Mouse (Mus musculus): ENCODE measurements around the gene Phactr1. TPM values are rescaled to one million over a fixed set of nuclear protein-coding genes. Genes with fewer than 3 reads are reported as not detected.
A peak's percentile ranks its signal among the peaks of the same experiment; 100 is the strongest.

Phactr1 gene
- polyA plus RNA-seq, 1 experiment from 2014 or later: 25.7 TPM

GRCm38 (mm10) chr13:42884033-42884724 lies 203.8 kb downstream of the Phactr1 start:
- Histone ChIP-seq H3K4me3 (replicated peaks) (no peak overlapping the region), H3K27ac (0 out of 2 replicates have a peak overlapping the region, but pooled peaks have one; percentile 15), H3K9ac (no peak overlapping the region), H3K36me3 (no peaks in the 10 kb centered on the region), H3K4me2 (peak overlapping the region; percentile 30), H3K9me3 (replicated peaks) (no peaks in the 10 kb centered on the region), H3K27me3 (no peaks in the 10 kb centered on the region), H3K4me1 (peaks cover 13% of the 10 kb centered on the region)
- 30% methylated on average over 14 of the region's 14 CpGs for WGBS
- 0 out of 2 replicates have a peak, but pooled peaks have one; percentile 25 for ATAC-seq (replicated peaks; ENCODE audit: low FRiP score)

- Histone ChIP-seq H3K27me3 (no peaks in the 10 kb centered on the region), H3K4me3 (replicated peaks) (no peak overlapping the region), H3K4me2 (no peak overlapping the region), H3K36me3 (no peaks in the 10 kb centered on the region), H3K4me1 (peaks cover 13% of the 10 kb centered on the region), H3K9ac (no peak overlapping the region), H3K27ac (no peak overlapping the region), H3K9me3 (replicated peaks) (no peaks in the 10 kb centered on the region)
- WGBS: 25% methylated on average over 1 of the region's 1 CpGs
- no peak for ATAC-seq (replicated peaks; ENCODE audit: low FRiP score)
Measured at GRCm38 (mm10) chr13:42884725-42885115, 204.3 kb downstream of the Phactr1 start.

- Histone ChIP-seq H3K9ac (no peak overlapping the region), H3K27ac (no peak overlapping the region), H3K36me3 (no peaks in the 10 kb centered on the region), H3K9me3 (replicated peaks) (no peaks in the 10 kb centered on the region), H3K4me3 (replicated peaks) (no peak overlapping the region), H3K27me3 (no peaks in the 10 kb centered on the region), H3K4me2 (no peak overlapping the region), H3K4me1 (peaks cover 24% of the 10 kb centered on the region)
- WGBS: 88% methylated on average over 5 of the region's 5 CpGs
- no peak for ATAC-seq (replicated peaks; ENCODE audit: low FRiP score)
Measured at GRCm38 (mm10) chr13:42887701-42888100, 207.3 kb downstream of the Phactr1 start.

- no peak overlapping the region; the same call in 1 of the 2 replicates for H3K4me2 ChIP-seq
- H3K4me1 ChIP-seq: peaks cover 15% of the 10 kb centered on the region
- no peak overlapping the region for H3K4me3 ChIP-seq (replicated peaks)
- no peak for ATAC-seq (replicated peaks; ENCODE audit: low FRiP score)
- no peaks in the 10 kb centered on the region for H3K36me3 ChIP-seq
- no peak overlapping the region for H3K9ac ChIP-seq
- WGBS: 45% methylated on average over 12 of the region's 12 CpGs
- H3K27me3 ChIP-seq: no peaks in the 10 kb centered on the region
- H3K27ac ChIP-seq: no peak overlapping the region
- no peaks in the 10 kb centered on the region for H3K9me3 ChIP-seq (replicated peaks)
Measured at GRCm38 (mm10) chr13:42889516-42890474, 209.4 kb downstream of the Phactr1 start.

GRCm38 (mm10) chr13:42890651-42891050 lies 210.2 kb downstream of the Phactr1 start:
- Histone ChIP-seq H3K36me3 (no peaks in the 10 kb centered on the region), H3K27ac (no peak overlapping the region), H3K9me3 (replicated peaks) (no peaks in the 10 kb centered on the region), H3K4me1 (peaks cover 11% of the 10 kb centered on the region; the same call in 1 of the 2 replicates), H3K4me3 (replicated peaks) (no peak overlapping the region), H3K9ac (no peak overlapping the region), H3K27me3 (no peaks in the 10 kb centered on the region), H3K4me2 (no peak overlapping the region)
- 63% methylated on average over 5 of the region's 5 CpGs for WGBS
- no peak for ATAC-seq (replicated peaks; ENCODE audit: low FRiP score)

GRCm38 (mm10) chr13:42894016-42894415 lies 213.6 kb downstream of the Phactr1 start:
- Histone ChIP-seq H3K4me2 (no peak overlapping the region), H3K36me3 (no peaks in the 10 kb centered on the region), H3K27me3 (no peaks in the 10 kb centered on the region), H3K4me3 (replicated peaks) (no peak overlapping the region), H3K9ac (no peak overlapping the region), H3K27ac (no peak overlapping the region), H3K9me3 (replicated peaks) (no peaks in the 10 kb centered on the region), H3K4me1 (peaks cover 11% of the 10 kb centered on the region; the same call in 1 of the 2 replicates)
- no peak for ATAC-seq (replicated peaks; ENCODE audit: low FRiP score)
- 94% methylated on average over 10 of the region's 10 CpGs for WGBS

- no peak overlapping the region for H3K4me3 ChIP-seq (replicated peaks)
- no peak overlapping the region for H3K9ac ChIP-seq
- no peaks in the 10 kb centered on the region for H3K9me3 ChIP-seq (replicated peaks)
- no peaks in the 10 kb centered on the region for H3K36me3 ChIP-seq
- H3K27me3 ChIP-seq: no peaks in the 10 kb centered on the region
- no peak overlapping the region for H3K4me2 ChIP-seq
- ATAC-seq (replicated peaks; ENCODE audit: low FRiP score): no peak
- no peak overlapping the region for H3K27ac ChIP-seq
- WGBS: 94% methylated on average over 12 of the region's 12 CpGs
- H3K4me1 ChIP-seq: peaks cover 13% of the 10 kb centered on the region; the same call in 1 of the 2 replicates
Measured at GRCm38 (mm10) chr13:42894598-42894997, 214.2 kb downstream of the Phactr1 start.

GRCm38 (mm10) chr13:42895980-42896379 lies 215.6 kb downstream of the Phactr1 start:
- Histone ChIP-seq H3K4me2 (no peak overlapping the region), H3K4me1 (peaks cover 3% of the 10 kb centered on the region; the same call in 1 of the 2 replicates), H3K36me3 (no peaks in the 10 kb centered on the region), H3K27me3 (no peaks in the 10 kb centered on the region), H3K27ac (no peak overlapping the region), H3K4me3 (replicated peaks) (no peak overlapping the region), H3K9ac (no peak overlapping the region), H3K9me3 (replicated peaks) (no peaks in the 10 kb centered on the region)
- ATAC-seq (replicated peaks; ENCODE audit: low FRiP score): no peak
- 67% methylated on average over 3 of the region's 3 CpGs for WGBS

- Histone ChIP-seq H3K4me3 (replicated peaks) (no peak overlapping the region), H3K4me1 (peaks cover 10% of the 10 kb centered on the region), H3K36me3 (no peaks in the 10 kb centered on the region), H3K9ac (no peak overlapping the region), H3K27me3 (no peaks in the 10 kb centered on the region), H3K4me2 (no peak overlapping the region), H3K9me3 (replicated peaks) (no peaks in the 10 kb centered on the region), H3K27ac (no peak overlapping the region)
- ATAC-seq (replicated peaks; ENCODE audit: low FRiP score): no peak
- WGBS: 55% methylated on average over 3 of the region's 3 CpGs
Measured at GRCm38 (mm10) chr13:42899611-42900010, 219.2 kb downstream of the Phactr1 start.

- Histone ChIP-seq H3K4me2 (no peak overlapping the region), H3K27ac (no peak overlapping the region), H3K4me1 (peaks cover 13% of the 10 kb centered on the region), H3K9me3 (replicated peaks) (no peaks in the 10 kb centered on the region), H3K4me3 (replicated peaks) (no peak overlapping the region), H3K9ac (no peak overlapping the region), H3K27me3 (no peaks in the 10 kb centered on the region), H3K36me3 (no peaks in the 10 kb centered on the region)
- WGBS: 90% methylated on average over 2 of the region's 2 CpGs
- no peak for ATAC-seq (replicated peaks; ENCODE audit: low FRiP score)
Measured at GRCm38 (mm10) chr13:42901837-42902236, 221.4 kb downstream of the Phactr1 start.

GRCm38 (mm10) chr13:42902859-42903258 lies 222.4 kb downstream of the Phactr1 start:
- Histone ChIP-seq H3K27me3 (no peaks in the 10 kb centered on the region), H3K9ac (no peak overlapping the region), H3K4me2 (no peak overlapping the region), H3K4me1 (peaks cover 13% of the 10 kb centered on the region), H3K27ac (no peak overlapping the region), H3K36me3 (no peaks in the 10 kb centered on the region), H3K4me3 (replicated peaks) (no peak overlapping the region), H3K9me3 (replicated peaks) (no peaks in the 10 kb centered on the region)
- ATAC-seq (replicated peaks; ENCODE audit: low FRiP score): no peak
- 76% methylated on average over 3 of the region's 3 CpGs for WGBS

- Histone ChIP-seq H3K4me3 (replicated peaks) (no peak overlapping the region), H3K4me2 (no peak overlapping the region), H3K27me3 (no peaks in the 10 kb centered on the region), H3K36me3 (no peaks in the 10 kb centered on the region), H3K9ac (no peak overlapping the region), H3K9me3 (replicated peaks) (no peaks in the 10 kb centered on the region), H3K27ac (no peak overlapping the region), H3K4me1 (peaks cover 9% of the 10 kb centered on the region; the same call in 1 of the 2 replicates)
- ATAC-seq (replicated peaks; ENCODE audit: low FRiP score): no peak
- WGBS: 82% methylated on average over 4 of the region's 4 CpGs
Measured at GRCm38 (mm10) chr13:42905818-42906217, 225.4 kb downstream of the Phactr1 start.
